ENCODE assay signal across 24 mouse cellular contexts in the genomic region with DNA sequence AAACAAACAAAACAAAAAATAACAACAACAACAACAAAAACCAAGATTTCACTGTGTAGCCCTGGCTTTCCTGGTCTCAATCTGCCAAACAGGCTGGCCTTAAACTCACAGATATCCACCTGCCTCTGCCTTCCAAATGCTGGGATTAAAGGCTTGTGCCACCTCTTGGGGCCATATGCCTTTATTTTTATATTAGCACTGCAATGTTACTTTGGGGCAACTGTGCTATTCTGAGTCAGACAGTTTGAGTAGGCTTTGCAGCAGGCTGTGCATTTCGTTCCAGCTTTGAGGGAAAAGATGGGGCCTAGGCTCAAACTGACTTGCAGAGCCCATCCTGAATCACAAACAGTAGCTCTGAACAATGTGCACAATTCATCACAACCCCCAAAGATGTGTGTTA. TPM values are rescaled to one million over a fixed set of nuclear protein-coding genes. Genes with fewer than 3 reads are reported as not detected.
DNase-seq lines count a peak whose midpoint lies in the region; TF ChIP-seq lines count a peak whose summit lies in the region.
"Had no signal": no experiment of that assay in that cellular context is flagged by ENCODE, and none has a peak within 500 bp of the region (broad histone marks: within the 10 kb centered on the region; RNA-seq: fewer than 3 reads in every experiment).

No protein-coding gene starts in this region.

- no peak for TF ChIP-seq CTCF in layer of hippocampus, adult 2 months (conservative IDR thresholded peaks at IDR 0.05)

- no peak overlapping the region for H3K4me3 ChIP-seq in layer of hippocampus, adult 2 months
- H3K4me3 ChIP-seq: forebrain, embryonic 10.5 days; gastrocnemius, adult 2 months; heart, embryonic 10.5 days; heart, embryonic 13.5 days had no signal

- peak overlapping the region; percentile 77 for H3K27ac ChIP-seq in layer of hippocampus, adult 2 months
- H3K27ac ChIP-seq: forebrain, embryonic 10.5 days; gastrocnemius, adult 2 months; heart, embryonic 10.5 days; heart, embryonic 13.5 days; hindbrain, embryonic 14.5 days had no signal

- peak; percentile 60 for DNase-seq in cerebellum, adult 9-10 months
- no peak for DNase-seq in cerebellum, postnatal 25 days
- peak; percentile 82 for DNase-seq in brain, adult 2 months (ENCODE audit: low read depth, low spot score)
- DNase-seq in layer of hippocampus, adult 2 months (ENCODE audit: low spot score in 2 of 2): peak; percentile 52 to 62
- DNase-seq in layer of hippocampus, adult 9-11 months: peak; percentile 76
- DNase-seq in spleen, postnatal 36 days (ENCODE audit: low spot score in 2 of 2): no peak
- DNase-seq in adrenal gland, adult 2 months: no peak
- no peak for DNase-seq in retina, postnatal 1 day
- DNase-seq: adrenal gland, postnatal 14 days; B cell, adult 2 months; cerebellum, adult 11-12 months; cerebellum, postnatal 10 days; forebrain, postnatal 0 days; gastrocnemius, adult 2 months; gastrocnemius, postnatal 14 days; heart, adult 18-20 months; heart, postnatal 14 days; heart, postnatal 4 days had no signal

RNA-seq across cellular contexts. Expression of gene Mtch2, which starts 3.3 kb away (rescaled TPM):
- 100 to 1,000 TPM; 114 to 129 TPM for total RNA-seq in layer of hippocampus, adult 2 months (2021)
- 100 to 1,000 TPM; 264 to 267 TPM for total RNA-seq in adrenal gland, adult 2 months (2021)
- polyA plus RNA-seq in adrenal gland, adult 2 months (2012; rRNA removed): 28.9 and 36.0 TPM in 2 replicates

RNA-seq across cellular contexts. Expression of gene C1qtnf4, which starts 42.0 kb away (rescaled TPM):
- total RNA-seq in layer of hippocampus, adult 2 months (2021): 100 to 1,000 TPM; 184 to 200 TPM
- total RNA-seq in adrenal gland, adult 2 months (2021): 1 to 10 TPM; 1.6 to 1.9 TPM
- 13.8 and 19.6 TPM in 2 replicates for polyA plus RNA-seq in adrenal gland, adult 2 months (2012; rRNA removed)
- total RNA-seq: CH12.LX had no signal
- polyA plus RNA-seq: G1E had no signal

Comparison
In these comparisons a context has a peak if more than half of its experiments do, and no peak if none do; other contexts are left out.
1. DNase-seq: peak in cerebellum, adult 9-10 months (single experiment), brain, adult 2 months (single experiment), layer of hippocampus, adult 2 months (2 of 2) and layer of hippocampus, adult 9-11 months (single experiment); none in cerebellum, postnatal 25 days (0 of 2), spleen, postnatal 36 days (0 of 2), adrenal gland, adult 2 months (single experiment) and retina, postnatal 1 day (single experiment).
2. RNA of gene C1qtnf4, which starts 42.0 kb away (total RNA-seq): 184 to 200 TPM in layer of hippocampus, adult 2 months; 1.6 to 1.9 TPM in adrenal gland, adult 2 months; every median in the first group is over 10 times any median in the second.